Mouse (Mus musculus): ENCODE data around the gene Pkn2. TPM values are rescaled to one million over a fixed set of nuclear protein-coding genes. Genes with fewer than 3 reads are reported as not detected.

Pkn2 gene
- total RNA-seq, 1 experiment from 2014 or later: 79.5 TPM

Other genes with a start within 250 kb of the Pkn2 start
- 26.6 and 31.6 TPM in 2 replicates for gene Kyat3, start 181.0 kb downstream of the Pkn2 start, total RNA-seq (2021)
- 64.5 and 64.6 TPM in 2 replicates for gene Gtf2b, start 117.0 kb downstream of the Pkn2 start, total RNA-seq (2021)